Mouse (Mus musculus) layer of hippocampus, adult 2 months (tissue): ENCODE measurements at regions not wholly inside any gene's neighbourhood (a gene's known extent, or its start where the extent isn't known, plus 50 kb on each side); places are given as distances from the start of the nearest gene placed in this dataset.
"Not testable (repeated sequence)": the region's sequence is repeated elsewhere in the genome, so short reads cannot be mapped to it uniquely, and the experiment has no call there.

Experiments used
- DNase-seq, 2 experiments: peaks; one replicate each; pipeline ENCODE4 v3.0.0; 2022; ENCODE audit warnings: low spot score in 2 of 2
- H3K27ac ChIP-seq: fragments of 200-600 bp; 2 replicates; pipeline ENCODE4 v1.8.1; 2022
- H3K4me3 ChIP-seq: fragments of 200-600 bp; 2 replicates; pipeline ENCODE4 v1.8.1; 2022; ENCODE audit warnings: mild to moderate bottlenecking
- CTCF ChIP-seq: fragments of 200-600 bp; conservative IDR thresholded peaks from 2 replicates; pipeline ENCODE4 v1.8.1; 2022; ENCODE audit warnings: antibody characterized with exemption, mild to moderate bottlenecking, moderate library complexity

GRCm38 (mm10) chr1:160843671-160844070, 50.7 kb upstream of the Rabgap1l start:
- DNase-seq: no peak
- H3K4me3 ChIP-seq: no peak overlapping the region
- no peak overlapping the region for H3K27ac ChIP-seq
- peak; percentile 45 for TF ChIP-seq CTCF

DNA sequence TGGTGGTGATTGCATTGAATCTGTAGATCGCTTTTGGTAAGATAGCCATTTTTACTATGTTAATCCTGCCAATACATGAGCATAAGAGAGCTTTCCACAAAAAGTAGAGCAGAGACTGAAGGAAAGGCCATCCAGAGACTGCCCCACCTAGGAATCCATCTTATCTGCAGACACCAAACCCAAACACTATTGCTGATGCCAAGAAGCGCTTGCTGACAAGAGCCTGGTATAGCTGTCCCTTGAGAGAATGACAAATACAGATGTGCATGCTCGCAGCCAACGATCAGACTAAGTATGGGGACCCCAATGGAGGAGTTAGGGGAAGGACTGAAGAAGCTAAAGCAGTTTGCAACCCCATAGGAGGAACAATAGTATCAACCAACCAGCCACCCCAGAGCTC, 51.7 kb upstream of the Rabgap1l start:
- H3K27ac ChIP-seq, DNase-seq, H3K4me3 ChIP-seq: not testable (repeated sequence)

DNA sequence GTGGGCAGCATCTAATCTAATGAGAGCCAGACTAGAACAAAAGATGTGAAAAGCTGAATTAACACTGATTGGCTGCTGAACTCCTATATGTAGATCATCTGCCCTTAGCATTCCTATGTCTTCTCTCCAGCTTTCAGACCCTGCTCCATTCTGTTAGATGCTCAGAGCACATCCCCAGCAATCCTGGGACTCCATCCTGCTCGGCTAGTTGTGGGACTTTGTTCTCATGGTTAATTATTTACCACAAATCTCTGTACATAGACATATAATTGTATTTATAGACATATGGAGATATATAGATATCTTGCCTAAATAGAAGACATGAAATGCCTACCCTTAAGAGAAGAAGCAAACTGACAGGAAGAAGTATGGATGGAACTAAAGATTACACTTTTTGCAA, 55.5 kb upstream of the Rc3h1 start:
- Histone ChIP-seq H3K4me3 (no peak overlapping the region), H3K27ac (no peak overlapping the region)
- no peak for TF ChIP-seq CTCF
- no peak for DNase-seq

DNA sequence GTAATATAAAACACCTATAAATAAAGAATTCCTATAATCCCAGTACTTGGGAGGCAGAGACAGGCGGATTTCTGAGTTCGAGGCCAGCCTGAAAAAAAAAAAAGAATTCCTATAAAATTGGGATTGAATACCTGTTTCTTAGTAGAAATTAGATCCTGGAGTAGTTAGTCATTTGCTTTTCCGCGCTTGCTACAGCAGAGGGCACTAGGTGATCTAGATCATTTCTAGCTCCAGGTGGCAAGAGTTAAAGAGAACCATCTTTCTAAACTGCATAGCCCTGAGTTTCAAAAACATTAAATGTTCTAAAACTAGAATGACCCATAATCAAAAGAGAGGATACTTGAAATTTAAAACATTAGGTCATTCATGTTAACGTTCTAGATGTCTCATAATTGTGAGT, 51.8 kb upstream of the Rc3h1 start:
- Histone ChIP-seq H3K4me3 (no peak overlapping the region), H3K27ac (peak overlapping the region; percentile 60; the same call in 1 of the 2 replicates)
- peak; percentile 63 for TF ChIP-seq CTCF
- no peak for DNase-seq

- DNase-seq: no peak
- H3K4me3 ChIP-seq: no peak overlapping the region
- H3K27ac ChIP-seq: peak overlapping the region; percentile 60
- TF ChIP-seq CTCF: no peak
Observed at GRCm38 (mm10) chr1:160855411-160855810, 50.8 kb upstream of the Rc3h1 start.

GRCm38 (mm10) chr1:160855926-160856620, 50.1 kb upstream of the Rc3h1 start:
- no peak for TF ChIP-seq CTCF
- H3K27ac ChIP-seq: peak overlapping the region; percentile 60; the same call in 1 of the 2 replicates
- DNase-seq: peak; percentile 12 to 33
- no peak overlapping the region for H3K4me3 ChIP-seq
